Mouse (Mus musculus) T-helper 2 cell (primary cell): Measurements from ENCODE around the gene Acsf3.

Source experiments
- in situ Hi-C: fragments of 300-600 bp; cut with MboI, MseI; formaldehyde crosslinking; loops from one replicate; pipeline ENCODE4 v1.15.1; 2025; ENCODE audit warnings: high pct_unique_total_duplicates

Acsf3 gene

DNA sequence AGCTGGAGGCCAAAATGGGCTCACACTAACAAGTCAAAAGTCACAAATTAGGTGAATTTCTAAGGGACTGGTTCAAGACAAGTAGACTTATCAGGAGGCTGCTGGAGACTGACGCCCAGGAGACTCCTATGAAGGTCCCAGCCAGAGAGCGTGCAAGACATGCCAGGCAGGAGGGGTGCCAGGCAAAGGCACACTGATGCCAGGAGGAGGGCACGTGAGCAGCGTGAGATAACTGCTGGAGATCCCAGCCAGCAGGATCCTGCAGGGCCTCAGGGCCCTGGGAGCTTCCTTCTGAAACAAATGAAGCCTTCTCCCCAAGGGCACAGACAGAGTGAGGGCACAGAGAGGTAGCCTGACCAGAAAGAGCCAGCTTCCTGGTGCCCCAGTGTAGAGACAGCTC, 32.6 kb downstream of the Acsf3 start:
- in situ Hi-C loops: no loop called here

DNA sequence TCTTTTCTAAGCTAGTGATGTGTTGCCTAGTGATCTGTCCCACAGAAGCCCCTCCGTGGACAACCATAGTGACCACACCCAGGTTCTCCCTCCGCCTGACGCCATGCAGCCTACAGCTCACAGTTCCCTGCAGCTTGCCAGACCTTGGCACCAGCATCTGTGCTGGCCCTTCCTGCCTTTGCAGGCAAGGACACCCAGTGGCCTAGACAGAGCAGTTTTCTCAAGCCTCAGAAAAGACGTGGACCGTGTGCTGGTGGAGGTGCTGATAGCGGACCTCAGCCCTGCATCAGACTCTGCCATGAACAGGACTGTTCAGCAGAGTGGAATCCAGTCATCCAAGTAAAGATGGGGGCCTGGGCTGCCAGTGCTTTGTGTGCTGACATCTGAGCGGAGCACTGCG, 35.1 kb downstream of the Acsf3 start:
- in situ Hi-C loops: no loop called here

DNA sequence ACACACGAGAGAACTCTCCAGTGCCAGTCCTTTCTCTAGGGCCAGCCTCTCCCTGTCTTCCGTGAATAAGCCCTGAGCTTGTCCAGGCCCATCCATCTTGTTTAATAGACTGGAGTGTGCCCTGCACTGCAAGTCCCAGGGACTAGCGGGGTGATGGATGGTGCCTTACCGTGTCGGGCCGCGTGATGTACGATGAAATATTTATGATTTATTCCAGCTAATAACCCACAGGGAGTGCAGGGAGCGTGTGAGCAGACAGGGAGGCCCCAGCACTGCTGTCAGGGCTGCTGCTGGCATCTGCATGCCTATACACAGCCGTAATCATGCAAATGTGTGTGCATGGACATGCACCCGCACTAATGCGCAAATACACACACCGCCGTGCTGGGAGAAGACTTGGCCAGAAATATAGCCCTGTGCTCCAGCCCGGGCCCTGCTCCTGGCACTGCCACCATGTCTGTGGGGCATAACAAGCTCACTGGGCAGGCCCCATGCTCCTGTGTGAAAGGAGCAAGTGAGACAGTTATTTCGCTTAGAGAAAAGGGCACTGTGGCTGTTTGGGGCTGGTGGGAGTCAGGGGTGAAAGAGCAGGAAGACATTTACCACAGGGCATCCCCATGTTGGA, 36.7 kb downstream of the Acsf3 start:
- in situ Hi-C loops: no loop called here

DNA sequence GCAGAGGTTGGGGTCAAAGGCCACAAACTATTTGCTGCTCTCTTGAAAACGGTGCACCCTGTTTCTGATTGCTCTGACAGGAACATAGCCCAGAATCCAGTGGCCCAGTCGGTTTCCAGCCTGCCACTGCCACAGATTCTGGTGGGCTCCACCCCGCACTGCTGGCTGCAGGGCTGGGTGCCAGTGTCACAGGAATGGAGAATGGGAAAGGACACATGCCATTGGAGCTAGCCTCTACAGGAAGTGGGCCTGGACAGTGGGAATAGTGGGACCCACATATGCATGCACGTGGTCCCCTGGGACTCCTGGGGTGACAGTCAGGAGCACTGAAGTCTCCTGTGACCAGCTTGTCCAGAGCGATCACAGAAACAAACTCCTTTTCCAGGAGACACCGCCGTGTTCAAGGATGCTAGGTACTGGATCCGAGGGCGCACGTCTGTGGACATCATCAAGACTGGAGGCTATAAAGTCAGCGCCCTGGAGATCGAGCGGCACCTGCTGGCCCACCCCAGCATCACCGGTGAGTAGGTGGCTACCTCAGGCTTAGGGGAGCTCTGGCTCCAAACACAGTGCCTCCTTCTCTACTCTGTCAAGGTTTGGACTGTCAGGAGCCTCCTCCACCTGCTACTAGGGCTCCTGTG, 37.4 kb downstream of the Acsf3 start:
- in situ Hi-C loops: no loop called here

DNA sequence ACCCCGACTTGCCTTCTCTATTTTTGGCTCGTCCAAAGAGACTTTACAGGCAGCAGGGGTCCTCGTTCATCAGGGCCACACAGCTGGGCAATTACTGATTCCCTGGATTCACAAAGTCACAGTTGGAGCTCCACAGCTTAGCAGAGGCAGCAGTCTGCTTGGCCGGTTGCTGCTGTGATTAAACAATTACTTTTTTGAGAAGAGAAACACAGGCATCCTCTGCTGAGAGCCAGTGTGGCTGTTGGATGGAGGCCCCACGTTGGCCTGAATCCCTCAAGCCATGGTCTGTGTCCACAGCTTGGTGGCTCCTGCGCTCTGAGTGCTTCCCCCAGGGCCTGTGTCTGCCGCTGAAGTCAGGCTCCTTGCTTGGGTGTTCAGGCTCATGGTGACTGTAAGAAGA, 39.3 kb downstream of the Acsf3 start:
- in situ Hi-C loops: no loop called here

DNA sequence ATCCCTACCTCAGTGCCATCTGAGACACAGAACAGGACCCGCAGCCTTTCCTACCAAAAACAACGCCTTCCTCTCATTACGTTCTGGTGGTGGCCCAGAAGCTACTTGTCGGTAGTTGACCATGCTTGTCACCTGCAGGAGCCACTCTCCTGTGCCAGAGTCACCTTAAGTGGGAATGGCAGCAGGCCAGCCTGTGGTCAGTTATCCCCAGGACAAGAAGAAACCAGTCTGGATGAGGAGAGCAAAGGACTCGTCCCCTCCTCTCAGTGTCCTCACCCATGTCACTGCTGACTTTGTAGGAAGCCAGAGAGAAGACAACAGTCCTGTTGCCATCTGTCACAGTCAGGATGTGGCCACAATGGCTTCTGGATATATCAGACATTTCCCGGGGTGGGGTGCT, 41.7 kb downstream of the Acsf3 start:
- in situ Hi-C loops: no loop called here

DNA sequence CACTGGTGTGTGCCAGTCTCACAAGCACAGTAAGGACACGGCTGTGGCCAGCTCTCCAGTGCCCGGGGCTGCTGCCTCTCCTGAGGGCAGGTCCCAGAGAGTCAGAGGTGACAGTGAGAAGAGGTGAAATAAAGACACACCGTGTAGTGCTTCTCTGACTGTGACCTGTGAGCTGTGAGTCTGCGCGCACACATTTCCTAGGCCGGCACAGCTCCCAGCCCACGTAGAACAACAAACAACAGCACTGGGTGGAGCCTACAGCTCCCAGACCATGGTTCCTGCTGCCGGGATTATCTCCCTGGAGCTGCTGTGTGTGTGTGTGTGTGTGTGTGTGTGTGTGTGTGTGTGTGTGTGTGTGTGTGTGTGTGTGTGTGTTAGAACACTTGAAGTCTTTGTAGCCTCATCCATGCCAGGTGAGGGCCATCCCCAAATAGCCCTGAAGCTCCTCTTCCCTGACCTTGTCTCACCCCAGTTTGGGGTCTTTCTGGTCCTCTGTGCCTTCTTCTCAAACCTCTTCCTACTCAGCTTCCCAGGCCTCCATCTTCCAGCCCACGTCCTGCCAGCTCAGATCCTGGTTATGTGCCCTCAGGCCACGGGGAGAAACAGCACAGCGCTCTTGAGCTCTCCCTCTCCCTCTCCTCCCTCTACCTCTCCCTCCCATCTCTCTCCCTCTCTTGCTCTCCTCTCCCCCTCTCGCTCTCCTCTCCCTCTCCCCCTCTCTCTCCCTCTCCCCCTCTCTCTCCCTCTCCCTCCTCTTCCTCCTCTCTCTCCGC, 42.6 kb downstream of the Acsf3 start:
- in situ Hi-C loops: no loop called here

DNA sequence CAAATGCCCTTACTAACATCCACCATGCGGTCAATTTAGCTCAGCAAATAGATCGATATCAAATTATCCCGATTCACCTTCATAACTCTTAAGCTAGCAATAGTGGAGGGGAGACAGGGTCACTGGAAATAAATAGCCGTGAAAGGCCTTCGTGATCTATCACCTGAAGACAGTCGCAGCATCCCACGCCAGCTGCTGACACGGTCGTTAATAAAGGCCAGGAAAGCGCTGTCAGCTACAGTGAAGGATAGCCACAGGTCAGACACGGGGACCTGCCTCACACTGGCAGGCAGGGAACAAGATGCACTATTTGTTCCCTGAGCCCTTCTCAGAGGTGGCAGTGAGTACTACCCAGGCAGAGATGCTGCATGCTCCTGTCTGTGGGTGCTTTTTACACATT, 44.5 kb downstream of the Acsf3 start:
- in situ Hi-C loops: loop anchor here (10.0 kb wide), 1 partner anchor 1455 kb away; no protein-coding TSS in a partner anchor

DNA sequence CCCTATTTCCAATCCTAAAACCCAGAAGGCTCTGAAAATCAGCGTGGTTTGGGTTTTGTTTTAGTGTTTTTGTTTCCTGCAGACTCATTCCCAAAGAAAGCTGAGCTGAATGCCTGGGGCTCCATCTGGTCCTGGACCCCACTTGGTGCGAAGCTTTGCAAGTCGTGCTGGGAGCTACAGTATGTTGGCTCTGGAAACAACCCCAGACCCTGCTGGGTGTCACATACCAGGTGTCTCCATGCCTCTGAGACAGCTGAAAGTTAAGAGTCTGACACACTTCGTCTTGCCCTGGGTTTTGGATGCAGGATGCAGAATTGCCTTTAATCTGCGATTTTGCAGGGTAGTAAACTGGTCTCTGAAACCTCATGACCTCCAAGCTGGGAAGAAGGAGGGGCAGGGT, 49.3 kb downstream of the Acsf3 start:
- in situ Hi-C loops: loop anchor here (10.0 kb wide), 1 partner anchor 1460 kb away; no protein-coding TSS in a partner anchor

DNA sequence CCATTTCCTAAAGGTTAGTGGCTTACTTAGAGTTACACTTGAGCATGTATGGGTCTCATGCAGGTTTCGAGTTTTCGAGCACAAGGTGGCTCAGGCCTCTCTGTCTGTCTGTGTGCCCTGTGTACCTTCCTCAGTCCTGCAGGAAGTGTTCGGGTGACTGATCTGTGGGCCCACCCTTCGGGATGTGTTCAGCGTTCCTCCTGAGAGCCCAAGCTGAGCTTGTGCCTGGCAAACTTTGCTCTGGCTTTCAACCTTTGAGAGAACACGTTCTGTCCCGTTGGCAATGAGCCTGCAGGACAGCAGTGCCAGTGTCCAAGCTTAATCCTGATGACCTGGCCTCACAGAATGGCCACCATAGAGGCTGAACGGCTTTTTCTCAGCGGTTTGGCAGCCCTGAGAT, 49.7 kb downstream of the Acsf3 start:
- in situ Hi-C loops: loop anchor here (5.0 to 10.0 kb wide), 2 partner anchors 148 to 1460 kb away; no protein-coding TSS in a partner anchor

DNA sequence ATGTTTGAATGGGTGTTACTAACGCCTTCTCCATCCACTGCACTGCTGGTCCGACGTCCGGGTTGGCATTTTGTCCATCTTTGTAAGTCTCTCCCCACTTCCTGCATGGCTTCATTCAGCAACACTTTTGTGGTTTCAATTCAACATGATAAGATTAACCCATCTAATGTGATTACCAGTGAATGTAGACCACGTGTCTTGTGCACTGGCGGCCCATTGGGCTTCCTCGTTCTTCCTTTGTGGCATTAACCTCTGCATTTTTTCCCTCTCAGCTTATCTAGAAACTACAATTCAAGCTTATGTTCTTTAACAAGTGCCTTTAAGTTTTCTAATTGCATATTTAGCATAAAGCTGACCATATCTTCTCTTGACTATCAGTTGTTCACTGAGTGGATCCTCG, 50.1 kb downstream of the Acsf3 start:
- in situ Hi-C loops: loop anchor here (5.0 to 10.0 kb wide), 2 partner anchors 148 to 1461 kb away; no protein-coding TSS in a partner anchor

DNA sequence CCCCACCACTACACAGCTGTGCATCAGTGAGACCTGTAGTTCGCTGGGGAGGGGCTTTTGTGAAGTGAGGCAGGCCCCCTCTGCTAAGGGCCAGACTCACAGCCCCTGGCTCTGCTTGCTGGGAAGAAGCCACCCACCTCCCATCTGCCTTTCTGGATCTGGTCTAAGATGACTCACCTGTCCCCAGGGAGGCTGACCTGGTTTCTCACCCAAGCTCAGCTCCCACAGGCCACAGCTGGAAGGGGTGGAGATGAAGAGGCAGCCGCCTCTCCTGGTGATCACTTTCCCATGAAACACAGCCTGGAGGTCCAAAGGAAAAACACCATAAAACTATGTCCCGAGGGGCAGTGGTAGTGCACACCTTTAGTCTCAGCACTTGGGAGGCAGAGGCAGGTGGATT, 54.1 kb downstream of the Acsf3 start:
- in situ Hi-C loops: loop anchor here (5.0 to 10.0 kb wide), 2 partner anchors 152 to 1465 kb away; no protein-coding TSS in a partner anchor

DNA sequence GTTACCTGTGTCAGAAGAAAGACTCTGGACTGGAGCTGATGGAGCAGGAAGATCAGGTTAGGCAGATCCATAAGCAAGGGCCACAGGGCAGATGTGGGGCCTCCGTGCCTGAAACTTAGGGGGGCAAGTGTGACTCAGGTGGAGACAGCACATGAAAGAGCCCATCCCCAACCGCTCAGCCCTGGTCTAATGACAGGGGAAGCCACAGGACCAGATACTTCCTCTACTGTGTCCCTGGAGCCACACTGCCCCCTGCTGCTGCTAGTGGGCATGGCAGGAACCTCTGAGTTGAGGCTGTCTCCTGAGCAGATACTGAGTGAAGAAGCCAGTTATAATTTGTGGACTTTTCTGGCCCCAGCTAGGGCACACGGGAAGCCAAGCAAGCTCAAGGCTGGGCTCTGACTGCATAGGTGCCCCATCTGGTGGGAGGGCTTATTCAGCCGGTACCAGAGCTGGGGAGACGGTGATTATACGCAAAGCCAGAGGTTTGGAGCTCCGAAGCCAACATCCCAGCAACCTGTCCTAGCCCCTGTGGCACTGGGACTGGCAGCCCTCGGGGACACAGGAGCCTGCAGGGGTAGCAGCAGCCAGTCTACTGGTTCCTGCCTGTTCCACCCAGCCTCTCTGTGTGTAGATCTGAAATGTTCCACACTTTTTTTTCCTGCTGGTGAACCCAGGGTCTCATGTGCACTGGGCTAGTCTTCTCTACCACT, 55.2 kb downstream of the Acsf3 start:
- in situ Hi-C loops: loop anchor here (5.0 to 10.0 kb wide), 2 partner anchors 213 to 326 kb away; no protein-coding TSS in a partner anchor

DNA sequence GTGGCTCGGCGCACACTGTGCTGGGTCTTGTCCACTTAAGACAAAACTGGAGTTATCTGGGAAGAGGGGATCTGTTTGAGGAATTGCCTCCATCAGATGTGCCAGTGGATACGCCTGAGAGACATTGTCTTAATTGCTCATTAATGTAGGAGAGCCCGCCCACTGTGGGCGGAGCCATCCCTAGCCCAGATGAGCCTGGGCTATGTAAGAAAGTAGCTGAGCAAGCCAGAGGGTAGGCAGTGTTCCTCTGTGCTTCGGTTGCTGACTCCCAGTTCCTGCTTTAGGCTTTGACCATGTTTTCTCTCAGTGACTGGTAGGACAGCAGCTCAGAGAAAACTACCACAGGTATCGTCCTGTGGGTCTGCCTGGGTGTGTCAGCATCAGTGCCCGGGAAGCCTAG, 59.1 kb downstream of the Acsf3 start:
- in situ Hi-C loops: loop anchor here (5.0 to 10.0 kb wide), 2 partner anchors 217 to 330 kb away; no protein-coding TSS in a partner anchor

DNA sequence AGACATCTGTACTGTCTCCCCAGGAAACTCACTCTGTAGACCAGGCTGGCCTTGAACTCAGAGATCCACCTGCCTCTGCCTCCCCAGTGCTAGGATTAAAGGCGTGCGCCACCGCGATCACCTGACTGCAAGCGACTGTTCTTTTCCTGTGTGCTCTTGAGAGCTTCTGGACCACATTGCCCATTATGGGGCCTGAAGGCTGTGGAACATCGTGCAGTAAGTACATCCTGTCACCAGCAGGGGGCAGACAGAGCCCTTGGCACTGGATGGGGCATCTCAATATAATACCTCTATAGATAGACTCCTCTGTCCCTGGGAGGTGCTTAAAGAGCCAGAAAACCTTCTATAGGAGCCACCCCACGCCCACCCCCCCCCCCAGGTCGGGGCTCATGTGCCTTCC, 59.7 kb downstream of the Acsf3 start:
- in situ Hi-C loops: loop anchor here (5.0 to 10.0 kb wide), 2 partner anchors 218 to 330 kb away; no protein-coding TSS in a partner anchor

DNA sequence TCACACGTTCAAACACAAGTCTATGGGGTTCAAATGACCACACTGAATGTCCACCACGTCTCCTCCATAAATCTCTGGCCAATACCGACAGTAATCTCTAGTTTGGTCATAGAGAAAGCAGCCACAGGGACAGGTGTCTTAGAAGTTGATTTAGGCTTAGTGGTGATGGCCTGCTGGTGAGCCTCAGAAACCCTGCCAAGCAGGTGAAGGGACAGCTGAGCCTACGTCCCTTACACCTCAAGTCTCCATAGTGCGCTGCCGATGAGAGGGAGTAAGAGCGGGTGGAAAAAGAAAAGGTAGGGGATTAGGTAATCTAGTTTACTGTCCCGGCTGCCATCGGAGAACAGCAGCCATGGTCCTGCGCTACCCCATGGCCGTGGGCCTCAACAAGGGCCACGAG, 60.9 kb downstream of the Acsf3 start:
- in situ Hi-C loops: loop anchor here (10.0 kb wide), 1 partner anchor 331 kb away; no protein-coding TSS in a partner anchor

DNA sequence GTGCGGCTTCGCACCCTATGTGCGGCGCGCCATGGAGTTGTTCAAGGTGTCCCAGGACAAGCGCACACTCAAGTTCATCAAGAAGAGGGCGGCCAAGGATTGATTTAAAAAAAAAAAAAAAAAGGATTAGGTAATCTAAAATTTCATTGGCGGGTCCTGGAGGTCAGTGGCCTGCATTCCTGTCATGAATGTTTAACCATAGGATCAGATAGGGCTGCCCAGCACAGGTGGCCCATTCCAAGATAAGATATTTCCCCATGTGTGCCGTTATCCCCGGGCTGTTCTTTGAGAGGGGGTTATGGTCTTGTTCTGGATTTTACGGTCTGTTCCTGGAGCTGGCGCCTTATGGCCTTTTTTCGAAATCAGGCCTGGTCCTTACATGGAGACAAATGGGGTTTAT, 61.4 kb downstream of the Acsf3 start:
- in situ Hi-C loops: loop anchor here (10.0 kb wide), 1 partner anchor 332 kb away; no protein-coding TSS in a partner anchor

DNA sequence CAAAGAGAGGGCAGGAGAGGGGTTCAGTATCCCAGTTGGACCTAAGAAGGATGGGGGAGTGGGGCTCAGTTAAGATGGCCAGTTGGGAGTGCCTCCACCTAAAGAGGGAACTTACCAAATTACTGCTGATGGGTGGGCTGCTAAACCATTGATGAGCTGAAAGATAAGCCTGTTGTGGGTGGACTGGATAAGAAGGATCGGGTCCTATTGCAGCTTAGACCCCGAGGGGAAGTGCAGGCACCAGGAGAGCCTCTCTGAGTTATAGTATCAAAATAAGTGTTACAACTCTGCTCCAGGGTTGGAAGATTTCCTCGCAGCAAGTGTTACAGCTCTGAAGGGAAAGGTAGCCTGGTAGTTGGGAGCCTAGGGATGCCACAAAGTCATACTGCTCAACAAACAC, 68.9 kb downstream of the Acsf3 start:
- in situ Hi-C loops: no loop called here

DNA sequence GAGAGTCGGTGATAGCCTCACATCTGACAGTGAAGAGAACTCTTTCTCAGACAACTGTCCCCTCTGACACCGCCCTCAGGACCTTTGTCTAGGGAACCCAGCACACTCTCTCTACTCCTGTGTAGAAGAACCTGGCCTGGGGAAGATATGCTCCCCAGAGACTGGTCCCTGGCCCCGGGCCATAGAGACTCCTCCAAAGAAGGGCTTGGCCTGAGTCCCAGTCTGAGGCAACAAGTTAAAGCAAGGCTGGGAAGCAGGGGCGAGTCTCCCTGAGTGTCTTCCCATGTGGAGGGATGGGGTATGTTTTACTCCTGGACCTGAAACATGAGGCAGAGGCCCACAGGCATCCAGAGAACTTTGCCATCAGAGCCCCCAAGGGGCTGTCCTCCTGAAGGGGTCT, 70.4 kb downstream of the Acsf3 start:
- in situ Hi-C loops: no loop called here

DNA sequence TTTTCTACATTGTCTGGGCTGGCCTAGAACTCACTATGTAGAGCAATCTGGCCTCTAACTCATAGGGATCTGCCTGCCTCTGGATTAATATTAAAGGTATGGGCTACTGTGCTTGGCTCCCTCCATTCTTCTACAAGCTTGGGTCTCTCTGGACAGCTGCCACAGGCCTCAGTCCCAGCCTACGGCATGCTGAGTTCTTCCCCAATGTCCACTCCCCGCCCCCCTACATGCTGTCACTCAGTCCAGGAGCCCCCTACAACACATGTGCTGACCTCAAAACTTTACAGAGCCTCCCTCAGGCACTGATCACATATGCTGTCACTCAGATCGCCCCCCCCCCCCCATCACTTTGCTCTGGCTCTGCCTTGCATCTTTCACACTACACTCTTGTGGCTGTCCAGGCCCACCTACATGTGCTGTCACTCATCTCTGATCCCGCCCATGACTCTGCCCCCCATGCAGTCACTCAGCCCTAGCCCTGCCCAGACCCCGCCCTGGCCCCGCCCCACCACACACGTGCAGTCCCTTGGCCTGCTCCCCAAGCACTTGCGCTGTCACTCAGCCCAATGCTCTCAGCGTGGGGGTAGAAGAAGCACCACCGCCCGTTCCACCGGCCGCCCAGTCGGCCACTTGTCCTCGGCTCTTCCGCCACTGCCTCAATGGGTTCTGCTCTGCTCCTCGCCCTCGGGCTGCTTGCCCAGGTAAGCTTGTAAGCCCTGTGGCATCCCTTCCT, 72.7 kb downstream of the Acsf3 start, which contains the start of gene Cdh15:
Gene Cdh15 (plus strand): TSS at position 138 of the 733 bp plus-strand sequence.
- in situ Hi-C loops: no loop called here
